Mouse (Mus musculus) adrenal gland, postnatal 36 days (tissue): ENCODE results near the gene Has3. TPM values are rescaled to one million over a fixed set of nuclear protein-coding genes. Genes with fewer than 3 reads are reported as not detected.
"Not testable (repeated sequence)": the region's sequence is repeated elsewhere in the genome, so short reads cannot be mapped to it uniquely, and the experiment has no call there.

Experiments
- DNase-seq, 2 experiments: peaks; one replicate each; pipeline ENCODE4 v3.0.0; 2021; ENCODE audit warnings: mixed read lengths in 1 of 2
- long read RNA-seq, 2 experiments: library from polyadenylated mRNA; stranded (forward); transcript quantifications; one replicate each; pipeline ENCODE4 v2.0.0; 2021; ENCODE audit warnings: borderline sequencing depth in 2 of 2
- total RNA-seq, 2 experiments: library from RNA; stranded (reverse); gene quantifications; 2 replicates each; pipeline ENCODE4 v1.2.3; 2021

The Has3 gene
- 1 to 10 TPM in 1 of 2 experiments, under 1 TPM in 1; 0.20 to 1.5 TPM for total RNA-seq
- long read RNA-seq, experiment 1: 0 reads
- long read RNA-seq, experiment 2: 0 reads

DNA sequence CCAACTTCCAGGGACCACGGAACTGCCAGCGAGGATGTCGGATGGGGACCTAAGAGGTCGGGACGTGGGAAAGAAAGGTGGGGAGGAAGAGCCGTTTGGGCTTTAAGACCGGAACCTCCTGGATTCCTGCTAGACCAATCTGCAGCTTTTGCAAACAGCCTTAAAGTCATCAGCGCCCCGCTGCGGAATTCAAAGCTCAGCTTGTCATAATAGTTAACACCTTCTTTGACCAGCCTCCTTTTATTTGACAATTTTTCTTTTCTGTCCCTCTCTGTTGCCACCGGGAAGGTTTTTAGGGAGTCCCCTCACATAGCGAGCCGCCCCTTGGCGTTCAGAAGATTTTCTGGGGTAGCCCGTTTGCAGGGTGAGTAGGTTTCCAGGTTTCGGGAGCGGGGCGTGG is at the start of gene Has3:
Has3 (plus strand) TSS at position 192 of the 400 bp plus-strand sequence.
- peak in 1 of 2 experiments; percentile 13 for DNase-seq

DNA sequence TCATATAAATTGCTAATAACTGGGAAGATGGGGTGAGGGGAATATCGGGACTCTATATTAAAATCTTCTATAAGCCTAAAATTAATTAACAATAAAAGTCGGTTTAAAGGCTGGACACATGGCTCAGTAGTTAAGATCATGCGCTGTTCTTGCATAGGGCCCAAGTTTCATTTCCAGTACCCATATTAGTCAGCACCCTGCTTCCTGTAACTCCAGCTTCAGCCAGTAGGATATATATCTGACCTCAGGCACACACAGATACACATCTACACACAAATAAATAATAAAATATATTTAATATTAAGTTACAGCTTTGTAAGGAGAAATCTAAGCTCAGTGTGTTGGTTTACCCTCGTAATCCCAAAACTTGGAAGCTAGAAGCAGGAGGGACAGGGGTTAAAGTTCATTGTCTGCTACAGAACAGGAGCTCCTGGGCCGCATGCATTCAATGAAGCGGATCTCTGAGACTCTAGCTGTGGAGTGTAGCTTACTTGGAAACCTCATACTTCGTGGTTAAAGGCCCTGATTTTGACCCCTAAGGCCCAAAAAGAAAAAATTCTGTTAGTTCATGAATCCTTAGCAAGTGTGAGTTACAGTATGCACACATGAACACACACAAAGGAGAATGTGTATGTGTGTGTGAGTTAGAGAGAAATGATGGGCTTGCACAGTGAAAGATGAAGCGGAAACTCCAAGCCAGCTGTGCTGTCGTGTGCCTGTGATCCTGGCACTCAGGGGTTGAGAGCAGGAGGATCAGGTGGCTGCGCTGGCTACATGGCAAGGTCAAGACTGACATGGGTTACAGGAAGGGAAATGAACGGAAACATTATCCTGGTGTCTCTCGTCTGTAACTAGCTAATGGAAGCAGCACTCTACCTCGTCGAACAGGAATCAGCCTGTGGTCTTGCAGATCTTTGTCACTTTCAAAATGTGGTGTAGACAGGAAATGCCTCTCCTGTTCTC is 49.2 kb upstream of the Has3 start:
- DNase-seq: no peak

DNA sequence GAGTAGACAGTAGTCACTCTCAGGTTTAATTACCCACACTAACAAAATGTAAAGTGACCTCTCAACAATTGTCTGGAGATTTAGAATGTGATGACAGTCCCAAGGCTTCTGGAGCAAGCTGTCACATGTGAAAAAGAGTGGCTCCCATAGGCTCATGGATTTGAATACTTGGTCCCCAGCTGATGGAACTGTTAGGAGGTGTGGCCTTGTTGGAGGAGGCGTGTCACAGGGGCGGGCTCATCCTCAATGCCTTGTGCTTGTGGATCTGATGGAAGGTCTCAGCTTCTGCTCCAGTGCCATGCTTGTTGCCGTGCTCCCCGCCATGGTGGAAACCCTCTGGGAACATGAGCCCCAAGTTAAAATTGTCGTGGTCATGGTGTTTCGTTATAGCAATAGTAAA is 41.1 kb upstream of the Has3 start:
- no peak for DNase-seq

- no peak for DNase-seq
Observed at GRCm38 (mm10) chr8:106829526-106830045, 40.5 kb upstream of the Has3 start.

GRCm38 (mm10) chr8:106834899-106835298 is 35.1 kb upstream of the Has3 start:
- DNase-seq: peak; percentile 21 to 41

GRCm38 (mm10) chr8:106836525-106836924 is 33.5 kb upstream of the Has3 start:
- no peak for DNase-seq

GRCm38 (mm10) chr8:106838803-106839202 is 31.2 kb upstream of the Has3 start:
- no peak for DNase-seq

- DNase-seq: peak in 1 of 2 experiments; percentile 15
Observed at GRCm38 (mm10) chr8:106839209-106840001, 30.6 kb upstream of the Has3 start.

GRCm38 (mm10) chr8:106850034-106850433 is 20.0 kb upstream of the Has3 start:
- DNase-seq: no peak

- DNase-seq: peak; percentile 40 to 44
Observed at GRCm38 (mm10) chr8:106854534-106855241, 15.4 kb upstream of the Has3 start.

DNA sequence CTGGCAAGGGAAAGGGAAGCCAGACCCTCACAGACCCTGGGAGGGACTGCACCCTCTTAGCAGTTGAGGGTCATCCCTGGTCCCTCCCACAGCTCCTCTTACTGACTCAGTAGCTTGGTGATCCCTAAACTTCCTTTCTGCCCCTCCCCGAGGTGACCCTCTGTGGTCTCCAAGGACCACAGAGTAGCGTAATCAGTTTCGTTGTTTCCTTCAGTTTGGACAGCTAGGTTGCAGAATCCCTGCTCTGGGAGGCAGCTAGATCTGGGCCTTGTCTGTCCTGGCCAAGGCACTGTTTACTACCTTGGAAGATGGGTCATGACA is 14.8 kb upstream of the Has3 start:
- DNase-seq: peak; percentile 18 to 50

GRCm38 (mm10) chr8:106862845-106863244 is 7.2 kb upstream of the Has3 start:
- no peak for DNase-seq

GRCm38 (mm10) chr8:106865354-106865753 is 4.7 kb upstream of the Has3 start:
- DNase-seq: no peak

DNA sequence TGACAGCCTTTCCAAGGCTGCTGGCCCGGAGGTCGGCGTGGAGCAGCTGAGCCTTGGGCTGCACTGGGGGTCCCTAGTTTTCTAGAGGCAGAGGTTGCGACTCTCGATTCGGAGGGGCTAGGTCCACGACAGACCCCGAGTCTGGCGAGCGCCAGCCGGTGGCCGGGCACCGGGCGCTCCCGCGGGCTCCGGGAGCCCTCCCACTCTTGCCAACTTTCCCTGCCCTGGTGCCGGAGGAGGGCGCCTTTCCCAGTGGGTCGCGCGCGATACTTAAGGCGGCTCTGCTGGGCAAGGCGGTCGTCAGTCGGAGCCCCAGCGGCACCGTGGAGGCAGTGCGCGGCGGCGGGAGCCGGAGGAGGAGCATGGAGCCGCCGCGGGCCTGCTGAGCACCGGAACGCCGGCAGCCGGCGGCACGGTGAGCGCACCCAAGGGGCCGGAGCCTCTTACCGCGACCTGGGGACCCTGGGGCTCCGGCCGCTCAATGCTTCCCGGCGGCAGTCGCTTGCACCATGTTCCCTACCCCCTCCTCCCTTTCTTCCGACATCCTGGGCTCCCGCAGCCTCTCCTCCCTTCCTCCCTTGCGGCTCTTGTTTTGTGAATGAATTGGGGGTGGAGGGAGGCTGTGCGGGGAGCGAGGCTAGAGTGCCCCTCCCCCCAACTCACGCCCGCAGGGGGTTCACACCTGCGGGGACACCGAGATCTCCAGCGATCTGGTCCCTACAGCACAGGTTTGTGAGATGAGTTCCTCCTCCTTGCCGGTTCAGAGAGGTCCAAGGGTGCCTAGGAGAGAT is 690 bp downstream of the Has3 start:
- DNase-seq: peak; percentile 79 to 81

GRCm38 (mm10) chr8:106871328-106871926 is 1.4 kb downstream of the Has3 start:
- peak; percentile 23 to 38 for DNase-seq

DNA sequence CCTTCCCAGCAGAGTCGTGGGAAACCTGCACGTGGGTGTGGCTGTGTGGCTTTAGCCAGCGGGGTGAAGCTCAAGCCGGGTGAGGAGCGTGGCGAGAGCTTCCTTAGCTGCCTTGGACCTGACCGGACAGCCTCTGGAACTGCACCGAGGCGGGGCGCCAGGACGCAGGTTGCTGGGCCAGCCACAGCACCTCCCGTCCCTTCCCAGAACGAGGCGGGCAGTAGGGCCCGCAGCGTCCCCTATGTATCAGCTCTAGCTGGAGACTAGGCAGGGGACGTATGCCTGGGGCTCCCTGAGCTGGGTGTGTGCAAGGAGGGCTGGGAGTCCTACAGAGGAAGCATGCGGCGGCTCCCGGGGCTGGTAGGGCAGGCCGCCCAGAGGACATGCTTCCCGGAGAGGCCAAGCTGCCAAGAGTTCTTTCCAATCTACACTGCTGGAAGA is 1.9 kb downstream of the Has3 start:
- DNase-seq: peak; percentile 74 to 81

DNA sequence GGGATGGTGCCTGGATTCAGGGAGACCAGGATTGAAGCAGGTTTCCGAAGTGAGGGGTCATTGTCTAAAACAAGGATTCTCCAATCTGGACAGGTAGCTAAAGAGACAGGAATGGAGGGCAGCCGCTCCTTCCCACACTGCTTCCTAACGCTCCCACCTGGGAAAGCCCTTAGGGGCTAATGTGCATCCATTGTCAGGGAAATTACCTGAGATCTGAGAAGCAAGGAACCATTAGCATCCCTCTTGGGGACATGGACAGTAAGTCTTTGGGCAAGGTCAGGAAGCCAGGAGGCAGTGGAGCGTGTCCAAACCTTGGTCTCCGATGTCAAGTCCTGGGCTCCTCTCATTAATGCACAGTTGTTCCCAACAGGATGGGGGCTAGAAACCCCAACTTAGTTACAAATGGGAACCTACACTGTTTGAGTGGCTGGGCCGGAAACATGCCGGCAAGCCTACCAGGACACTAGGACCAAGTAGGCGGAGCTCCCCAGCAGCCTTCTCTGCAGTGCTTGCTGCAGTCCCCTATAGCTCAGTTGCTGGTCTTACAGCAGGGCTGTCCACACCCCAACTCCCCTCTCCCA is 2.5 kb downstream of the Has3 start:
- DNase-seq: no peak

DNA sequence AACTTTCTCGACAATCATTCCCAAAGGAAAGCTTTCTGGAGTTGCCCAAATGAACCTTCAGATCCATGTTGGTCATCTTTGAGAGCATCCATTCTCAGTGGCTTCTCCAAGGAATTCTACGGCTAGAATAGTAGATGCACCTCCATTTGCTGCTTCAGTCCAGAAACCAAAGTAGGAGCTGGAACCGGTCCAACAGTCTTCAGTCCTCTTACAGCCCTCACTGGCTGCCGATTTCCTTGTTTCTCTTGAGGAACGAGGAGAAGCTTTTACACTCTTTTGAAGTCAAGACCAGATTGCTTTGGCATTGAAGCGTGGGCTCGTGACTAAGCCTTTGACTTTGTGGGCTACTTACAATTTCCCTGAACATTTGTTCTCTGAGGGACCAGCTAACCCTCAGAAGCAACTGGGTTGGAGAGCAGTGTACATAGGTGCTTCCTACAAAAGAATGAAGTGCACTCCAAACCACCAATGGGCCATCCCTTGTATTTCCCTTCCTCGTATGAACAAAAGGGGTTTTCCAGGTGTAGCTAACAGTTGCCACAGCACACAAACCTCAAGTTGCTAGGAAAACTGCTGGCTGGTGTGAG is 10.2 kb downstream of the Has3 start:
- DNase-seq: no peak

GRCm38 (mm10) chr8:106884094-106884493 is 14.1 kb downstream of the Has3 start:
- DNase-seq: not testable (repeated sequence)
